Mouse (Mus musculus) embryonic facial prominence, embryonic 14.5 days (tissue): ENCODE results near the gene Olfr1183. TPM values are rescaled to one million over a fixed set of nuclear protein-coding genes. Genes with fewer than 3 reads are reported as not detected.

ENCODE experiments used
- polyA plus RNA-seq: library from polyadenylated mRNA; unstranded; fragments of >200 nt; fragmentation: Nextera tagmentation; extraction: Ambion mirVana; gene quantifications from 2 replicates; pipeline ENCODE4 v1.2.1, GENCODE M21; 2014

Olfr1183 gene
- polyA plus RNA-seq, 1 experiment from 2014 or later, result not detected

Other genes with a start within 250 kb of the Olfr1183 start
- not detected in 2 replicates for gene Olfr1170, start 226.5 kb upstream of the Olfr1183 start, polyA plus RNA-seq
- 0.07 TPM in 1 of 2 replicates, not detected in the other for gene Olfr1173, start 175.0 kb upstream of the Olfr1183 start, polyA plus RNA-seq
- gene Olfr1174-ps, start 139.7 kb upstream of the Olfr1183 start, polyA plus RNA-seq, result 0.14 TPM in 1 of 2 replicates, not detected in the other
- gene Olfr1175-ps, start 127.7 kb upstream of the Olfr1183 start, polyA plus RNA-seq, result not detected in 2 replicates
- gene Olfr1176, start 118.1 kb upstream of the Olfr1183 start, polyA plus RNA-seq, result 0.17 TPM in 1 of 2 replicates, not detected in the other
- 0.14 TPM in 1 of 2 replicates, not detected in the other for gene Olfr1177-ps, start 108.4 kb upstream of the Olfr1183 start, polyA plus RNA-seq
- gene Olfr1178, start 67.8 kb upstream of the Olfr1183 start, polyA plus RNA-seq, result 0.06 TPM in 1 of 2 replicates, not detected in the other
- not detected in 2 replicates for gene Olfr1179, start 48.4 kb upstream of the Olfr1183 start, polyA plus RNA-seq
- not detected in 2 replicates for gene Olfr1180, start 35.7 kb upstream of the Olfr1183 start, polyA plus RNA-seq
- not detected in 2 replicates for gene Olfr1181, start 28.7 kb upstream of the Olfr1183 start, polyA plus RNA-seq
- not detected in 2 replicates for gene Gm13757, start 5.7 kb upstream of the Olfr1183 start, polyA plus RNA-seq
- 0.08 TPM in 1 of 2 replicates, not detected in the other for gene Olfr1184, start 28.7 kb downstream of the Olfr1183 start, polyA plus RNA-seq
- not detected in 2 replicates for gene Olfr1185-ps1, start 38.5 kb downstream of the Olfr1183 start, polyA plus RNA-seq
- gene Olfr1186, start 63.7 kb downstream of the Olfr1183 start, polyA plus RNA-seq, result not detected in 2 replicates
- gene Olfr1188, start 102.1 kb downstream of the Olfr1183 start, polyA plus RNA-seq, result not detected in 2 replicates
- not detected in 2 replicates for gene Olfr1189, start 131.6 kb downstream of the Olfr1183 start, polyA plus RNA-seq
- not detected in 2 replicates for gene Olfr1191-ps1, start 185.7 kb downstream of the Olfr1183 start, polyA plus RNA-seq
- 0.06 TPM in 1 of 2 replicates, not detected in the other for gene Olfr1192-ps1, start 193.6 kb downstream of the Olfr1183 start, polyA plus RNA-seq
- gene Olfr1193, start 220.8 kb downstream of the Olfr1183 start, polyA plus RNA-seq, result not detected in 2 replicates
- gene Olfr1195, start 234.3 kb downstream of the Olfr1183 start, polyA plus RNA-seq, result not detected in 2 replicates
- 0.29 TPM in 1 of 2 replicates, not detected in the other for gene Olfr1196, start 249.7 kb downstream of the Olfr1183 start, polyA plus RNA-seq